Mouse (Mus musculus) c-Kit-positive CD71-positive TER-119-positive erythroid progenitor cells, embryonic 14.5 days (primary cell): ENCODE measurements around the gene Vmn2r50.
"Not testable (repeated sequence)": the region's sequence is repeated elsewhere in the genome, so short reads cannot be mapped to it uniquely, and the experiment has no call there.

Experiments used
- DNase-seq: peaks from one replicate; pipeline ENCODE4 v3.0.0-alpha.2; 2013; ENCODE audit warnings: low spot score

Gene Vmn2r50

GRCm38 (mm10) chr7:10053196-10053595 is at the start of gene Vmn2r50:
Vmn2r50 (minus strand) TSS chr7:10053296.
- DNase-seq = not testable (repeated sequence)

DNA sequence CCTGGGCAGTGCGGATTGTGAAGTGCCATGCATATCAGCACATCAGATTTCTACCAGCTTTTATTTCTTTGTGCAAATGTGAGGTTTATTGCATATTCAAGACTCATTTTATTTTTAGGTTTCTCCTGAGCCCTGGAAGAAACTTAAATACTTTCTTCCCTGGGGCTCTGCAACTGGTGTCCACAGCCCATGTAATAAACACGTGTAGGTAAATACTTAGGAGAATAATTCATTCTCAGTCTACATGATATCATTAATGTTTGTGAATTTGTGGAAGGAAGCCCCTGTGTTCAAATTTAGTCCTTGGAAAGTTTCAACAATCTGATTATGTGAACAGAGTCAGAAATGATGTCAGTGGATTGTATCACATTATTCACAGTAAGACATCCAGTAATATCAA is 60.9 kb downstream of the Vmn2r50 start, which contains the start of gene Vmn2r49:
Gene Vmn2r49, minus strand, starts transcription at position 101 of the 400 bp plus-strand sequence.
- DNase-seq = not testable (repeated sequence)
